Mouse (Mus musculus): ENCODE data around the gene Cntrob.

Cntrob gene

DNA sequence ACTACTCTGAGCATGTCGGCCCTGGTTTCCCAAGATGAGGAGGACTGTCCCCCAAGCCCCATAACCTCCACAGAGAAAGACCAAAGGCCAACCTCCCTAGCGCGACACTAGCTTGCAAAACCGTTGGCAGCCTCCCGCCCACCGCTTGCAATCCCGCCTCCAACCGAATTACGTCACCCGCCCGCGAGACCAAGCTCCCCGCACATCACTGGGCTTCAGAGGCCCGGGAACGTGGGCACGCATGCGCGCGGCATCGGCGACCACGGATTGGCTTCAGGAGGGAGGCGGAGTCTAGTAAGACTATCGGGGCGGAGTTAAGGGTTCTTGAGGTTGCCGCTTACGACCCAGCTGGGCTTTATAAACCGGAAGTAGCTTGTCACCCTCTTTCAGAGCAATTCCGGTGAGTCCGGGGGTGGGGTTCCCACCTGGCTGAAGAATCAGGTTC lies at the start of gene Cntrob, which contains the start of gene Trappc1:
Cntrob (minus strand) TSS at position 109 of the 445 bp plus-strand sequence.
Trappc1 (plus strand) TSS at position 314 of the 445 bp plus-strand sequence.
- peak; percentile 92 to 96 for DNase-seq (ENCODE audit: low spot score in 2 of 2)

DNA sequence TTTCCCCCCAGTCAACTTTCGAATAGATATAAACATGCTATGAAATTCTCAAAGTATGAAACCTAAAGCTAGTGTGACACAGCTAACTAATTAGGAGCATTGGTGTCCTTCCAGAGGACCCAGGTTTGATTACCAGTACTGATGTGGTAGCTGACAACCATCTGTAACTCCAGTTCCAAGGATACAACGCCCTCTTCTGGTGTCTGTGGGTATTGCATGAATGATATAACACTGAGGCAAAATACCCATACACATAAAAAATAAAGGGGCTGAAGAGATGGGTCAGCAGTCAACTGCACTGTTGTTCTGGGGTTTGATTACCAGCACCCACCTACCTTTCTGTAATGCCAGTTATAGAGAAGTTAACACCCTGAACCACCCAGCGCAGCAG lies 49.2 kb upstream of the Cntrob start:
- no peak for DNase-seq (ENCODE audit: low spot score in 2 of 2)

DNA sequence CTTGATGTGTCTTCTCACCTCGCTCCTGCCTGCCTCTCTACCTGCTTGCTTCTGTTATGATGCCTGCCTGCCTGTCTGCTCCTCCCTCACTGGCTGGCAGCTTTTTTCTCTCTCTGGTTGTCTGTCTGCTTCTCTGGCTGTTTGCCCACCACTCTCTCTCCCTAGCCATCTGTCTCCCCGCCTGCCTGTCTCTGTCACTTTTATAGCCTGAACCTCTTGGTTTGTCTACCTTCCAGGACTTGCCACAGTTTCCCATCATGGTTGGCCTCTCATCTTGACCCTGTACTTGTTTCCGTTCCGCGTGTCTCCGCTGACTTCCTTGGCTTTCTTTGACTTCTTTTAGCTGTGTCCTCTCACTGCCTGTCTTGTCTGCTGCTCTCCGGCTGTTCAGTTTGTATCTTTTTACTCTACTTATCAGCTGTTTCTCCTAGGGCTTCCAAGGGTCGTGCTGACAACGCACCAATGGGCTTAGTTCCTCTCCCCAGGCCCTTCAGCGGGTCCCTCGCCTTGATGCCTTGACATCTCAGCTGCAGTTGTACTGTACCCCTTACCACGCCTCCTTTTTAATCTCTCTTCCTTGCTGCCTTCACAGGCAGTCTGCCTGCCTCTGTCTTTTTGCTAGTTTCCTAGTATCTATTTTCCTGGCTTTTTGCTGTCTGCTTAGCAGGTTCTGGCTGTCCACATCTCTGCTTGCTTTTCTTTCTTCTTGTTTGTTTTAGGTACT lies 48.6 kb upstream of the Cntrob start:
- peak in 1 of 2 experiments; percentile 35 for DNase-seq (ENCODE audit: low spot score in 2 of 2)

DNA sequence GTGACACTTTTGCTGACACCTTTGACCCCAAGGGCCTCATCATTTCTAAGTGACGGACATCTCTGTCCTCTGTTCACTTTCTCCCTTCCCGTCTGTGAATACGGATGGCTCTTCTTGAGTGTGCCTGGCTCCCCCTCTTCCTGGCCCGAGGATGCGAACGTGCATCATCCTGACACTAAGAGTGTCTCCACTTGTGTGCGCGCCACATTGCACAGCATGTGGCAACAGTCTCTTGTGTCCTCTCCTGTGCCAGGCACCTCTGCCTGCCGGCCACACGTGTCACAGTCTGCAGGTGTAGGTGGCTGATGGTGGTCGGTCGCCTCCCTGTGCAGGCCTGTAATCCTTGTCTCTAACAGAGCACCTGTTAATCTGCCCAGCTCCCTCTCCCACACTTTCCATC lies 48.0 kb upstream of the Cntrob start:
- DNase-seq (ENCODE audit: low spot score in 2 of 2) = no peak

DNA sequence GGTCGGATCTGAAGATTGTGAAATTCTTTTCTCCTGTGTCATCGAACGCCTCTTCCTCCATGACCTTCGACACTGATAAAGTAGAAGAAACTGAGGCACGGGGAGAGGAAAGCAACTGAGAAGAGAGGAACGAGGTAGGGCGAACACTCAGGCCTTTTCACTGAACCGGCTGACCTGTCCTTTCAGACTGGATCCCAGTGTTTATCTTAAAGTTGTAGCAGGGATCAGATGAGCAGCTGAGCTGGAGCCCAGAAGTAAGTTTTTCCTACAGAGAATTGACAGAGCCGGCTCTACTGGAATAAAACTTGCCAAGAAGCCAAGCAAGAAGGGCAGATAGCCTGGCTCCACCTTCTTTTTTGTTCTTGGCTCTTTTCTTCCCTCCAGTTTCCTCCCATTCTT lies 47.2 kb upstream of the Cntrob start:
- DNase-seq (ENCODE audit: low spot score in 2 of 2) = no peak

DNA sequence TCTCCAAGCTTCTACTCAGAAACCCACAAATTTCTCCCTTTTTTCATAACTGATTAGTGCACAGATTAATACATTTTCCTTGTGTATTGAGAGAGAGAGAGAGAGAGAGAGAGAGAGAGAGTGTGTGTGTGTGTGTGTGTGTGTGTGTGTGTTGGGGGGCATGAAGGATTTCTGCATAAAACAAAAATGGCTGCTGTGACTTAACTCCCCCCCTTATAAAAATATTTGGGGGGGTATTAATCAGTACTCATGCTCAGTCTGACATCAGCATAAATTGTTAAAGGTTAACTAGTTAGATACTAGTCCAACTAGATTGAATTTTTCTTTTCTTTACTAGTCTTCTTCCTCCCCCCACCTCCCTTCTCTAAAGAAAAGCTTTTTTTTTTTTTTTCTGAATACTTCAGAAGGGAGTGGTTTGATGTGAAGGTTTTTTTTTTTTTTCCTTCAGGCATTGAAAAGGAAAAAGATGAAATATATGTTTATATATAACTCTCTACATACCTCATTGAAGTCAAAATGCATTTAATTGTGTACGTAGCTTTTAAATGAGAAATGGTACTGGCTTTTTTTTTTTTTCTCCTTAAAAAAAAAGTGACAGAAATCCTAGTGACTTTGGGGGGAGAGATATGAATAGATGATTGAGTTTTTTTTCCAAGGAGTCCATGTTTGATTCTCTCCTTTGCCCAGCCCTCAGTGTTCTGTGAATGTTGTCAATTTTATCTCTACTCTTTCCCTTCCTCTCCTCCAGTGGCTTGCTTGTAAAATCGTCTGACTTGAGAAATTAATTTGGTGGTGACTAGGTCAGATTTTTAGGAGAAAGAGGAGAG lies 46.6 kb upstream of the Cntrob start:
- no peak for DNase-seq (ENCODE audit: low spot score in 2 of 2)

GRCm38 (mm10) chr11:69369215-69369989 lies 45.8 kb upstream of the Cntrob start, which contains the start of gene Chd3:
Gene Chd3 (minus strand): TSS chr11:69369406.
- no peak for DNase-seq (ENCODE audit: low spot score in 2 of 2)

DNA sequence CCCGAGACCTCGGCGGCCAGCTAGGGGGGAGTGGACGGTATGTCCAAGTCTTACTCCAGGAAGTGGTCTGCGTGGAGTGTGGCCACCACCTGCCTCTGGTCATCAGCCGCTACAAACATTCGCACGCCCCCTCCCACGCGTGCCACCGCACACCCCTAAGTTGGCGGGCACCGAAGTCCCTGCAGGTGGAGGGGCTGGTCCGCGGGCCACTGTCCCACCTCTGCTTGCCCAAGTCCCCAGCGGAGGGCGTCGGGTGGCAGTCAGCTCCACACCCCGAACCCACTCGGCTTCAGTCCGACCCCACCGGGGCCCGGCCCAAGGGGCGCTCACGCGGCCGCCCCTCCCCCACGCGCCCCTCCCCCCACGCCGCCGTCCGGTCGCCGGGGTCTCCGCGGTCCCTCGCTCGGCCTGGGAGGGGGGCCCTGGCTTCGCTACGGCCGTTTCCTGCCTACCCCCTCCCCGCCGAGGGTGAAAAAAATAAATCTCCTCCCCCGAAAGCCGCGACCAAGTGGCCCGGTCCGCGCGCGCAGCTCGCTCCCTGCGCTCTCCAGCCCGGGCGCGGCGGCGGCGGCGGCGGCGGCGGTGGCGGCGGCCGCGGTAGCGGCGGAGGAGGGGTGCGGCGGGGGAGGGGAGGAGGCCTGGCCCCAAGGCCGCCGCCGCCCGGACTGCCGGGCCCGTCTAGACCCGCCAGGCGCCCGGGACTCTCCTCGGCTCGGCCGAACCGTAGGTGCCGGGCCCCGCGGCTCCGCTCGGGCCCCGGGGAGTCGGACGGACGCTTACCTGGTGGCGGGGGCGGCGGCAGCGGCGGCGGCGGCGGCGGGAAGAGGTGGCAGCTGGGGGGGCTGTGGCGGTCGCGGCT lies 45.0 kb upstream of the Cntrob start:
- peak in 1 of 2 experiments; percentile 38 for DNase-seq (ENCODE audit: low spot score in 2 of 2)

GRCm38 (mm10) chr11:69367616-69368355 lies 44.2 kb upstream of the Cntrob start:
- DNase-seq (ENCODE audit: low spot score in 2 of 2) = peak in 1 of 2 experiments; percentile 21

DNA sequence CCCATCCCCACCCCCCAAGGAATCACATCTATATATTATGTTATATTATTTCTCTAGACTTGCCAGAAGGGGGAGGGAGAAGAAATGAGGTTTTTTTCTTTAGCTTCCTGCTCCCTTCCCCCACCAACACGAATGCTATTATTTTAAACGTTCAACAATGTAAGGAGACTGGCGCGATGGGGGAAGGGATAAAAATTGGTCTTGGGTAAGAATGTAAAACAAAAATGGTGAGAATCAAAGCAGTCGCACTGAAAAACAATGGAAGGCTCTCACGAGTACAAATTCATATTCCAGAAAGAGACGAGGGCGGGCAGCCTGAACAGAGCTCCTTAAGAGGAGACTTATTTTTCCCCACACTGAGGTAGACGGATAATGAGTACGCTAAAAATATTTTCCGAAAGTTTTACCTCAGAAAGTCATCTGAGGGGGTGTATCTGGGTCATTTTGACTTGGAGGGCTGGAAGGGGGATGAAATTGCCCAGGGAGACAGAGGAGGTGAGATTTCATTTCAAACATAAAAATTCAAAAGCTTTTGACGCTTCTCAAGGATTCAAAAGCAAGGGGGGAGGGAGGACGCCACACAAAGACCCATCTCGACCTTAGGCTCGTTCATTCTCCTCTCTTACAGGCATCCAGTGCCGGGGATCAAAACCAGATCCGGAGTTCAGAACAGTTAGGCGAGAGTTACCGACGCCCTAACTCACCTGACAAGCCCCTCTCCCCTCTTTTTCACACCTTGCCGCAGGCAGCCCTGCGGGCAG lies 43.5 kb upstream of the Cntrob start:
- DNase-seq (ENCODE audit: low spot score in 2 of 2) = peak in 1 of 2 experiments; percentile 29

DNA sequence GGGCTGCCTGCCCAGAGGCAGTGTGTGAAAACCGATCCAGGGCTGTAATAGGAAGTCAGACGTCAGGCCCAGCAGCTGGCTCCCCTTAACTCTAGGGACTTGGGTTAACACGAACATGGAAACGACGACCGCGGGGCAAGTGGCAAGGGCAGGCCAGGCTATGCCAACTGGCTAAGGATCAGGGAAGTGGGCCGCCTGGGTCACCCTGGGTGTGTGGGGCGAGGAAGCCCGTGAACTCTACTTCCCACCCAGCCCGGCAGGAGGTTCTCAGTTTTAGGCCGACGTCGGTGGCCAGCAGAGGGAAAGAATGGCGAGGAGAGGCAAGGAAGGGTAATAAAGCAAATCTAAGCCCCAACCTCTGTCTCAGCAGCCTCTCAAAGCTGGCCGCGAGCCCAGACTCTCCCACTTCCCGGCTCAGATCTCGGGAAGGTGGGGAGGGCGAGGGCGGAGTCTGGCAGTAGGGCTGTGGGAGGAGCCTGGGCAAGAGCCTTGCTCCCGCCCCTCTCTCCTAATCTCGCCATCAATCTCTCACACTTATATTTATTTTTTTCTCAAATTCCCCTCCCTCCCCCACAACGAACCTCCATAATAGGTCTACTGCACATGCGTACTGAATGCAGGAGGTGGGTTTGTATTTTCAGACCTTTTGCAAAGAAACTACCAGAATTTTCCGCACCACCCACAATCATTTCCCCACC lies 42.7 kb upstream of the Cntrob start:
- DNase-seq (ENCODE audit: low spot score in 2 of 2) = peak; percentile 85 to 92

DNA sequence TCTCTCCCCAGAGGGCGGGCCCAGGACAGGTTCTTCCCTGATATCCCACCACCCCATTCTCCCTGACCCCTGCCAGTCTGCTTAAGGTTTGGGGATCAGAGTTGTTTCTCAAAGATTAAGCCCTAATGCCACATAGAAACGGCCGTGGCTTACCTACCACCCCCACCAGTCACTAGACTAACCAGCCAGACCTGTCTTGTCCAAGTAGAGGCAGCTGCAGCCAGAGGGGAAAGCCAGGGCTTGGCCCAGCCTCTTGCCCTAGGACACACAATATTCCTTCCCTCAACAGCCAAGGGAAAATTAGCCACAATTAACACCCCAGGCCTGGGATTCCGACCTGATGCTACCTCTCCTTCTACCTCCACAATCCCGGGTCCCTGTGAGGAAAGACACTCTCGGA lies 42.1 kb upstream of the Cntrob start:
- no peak for DNase-seq (ENCODE audit: low spot score in 2 of 2)

- peak; percentile 74 to 79 for DNase-seq (ENCODE audit: low spot score in 2 of 2)
Observed at GRCm38 (mm10) chr11:69364910-69365309, 41.3 kb upstream of the Cntrob start.

DNA sequence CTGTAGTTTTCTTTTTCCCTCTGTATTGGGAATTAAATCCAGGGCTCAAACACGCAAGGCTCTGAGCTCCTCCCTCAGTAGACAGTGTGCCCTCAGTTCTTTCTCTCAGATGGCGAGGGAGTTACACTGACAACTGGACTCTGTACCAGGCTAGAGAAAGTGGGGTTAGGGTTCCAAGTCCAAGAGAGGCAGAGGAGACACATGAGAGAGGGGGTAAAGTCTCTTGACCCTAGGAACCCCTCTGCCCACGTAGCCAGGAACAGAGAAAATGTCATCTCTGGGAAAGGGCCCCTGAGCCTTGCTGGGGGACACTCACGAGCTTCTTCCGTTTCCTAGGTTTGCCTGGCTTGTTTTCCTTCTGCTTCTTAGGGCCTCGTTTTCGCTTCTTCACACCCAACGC lies 40.8 kb upstream of the Cntrob start:
- no peak for DNase-seq (ENCODE audit: low spot score in 2 of 2)

DNA sequence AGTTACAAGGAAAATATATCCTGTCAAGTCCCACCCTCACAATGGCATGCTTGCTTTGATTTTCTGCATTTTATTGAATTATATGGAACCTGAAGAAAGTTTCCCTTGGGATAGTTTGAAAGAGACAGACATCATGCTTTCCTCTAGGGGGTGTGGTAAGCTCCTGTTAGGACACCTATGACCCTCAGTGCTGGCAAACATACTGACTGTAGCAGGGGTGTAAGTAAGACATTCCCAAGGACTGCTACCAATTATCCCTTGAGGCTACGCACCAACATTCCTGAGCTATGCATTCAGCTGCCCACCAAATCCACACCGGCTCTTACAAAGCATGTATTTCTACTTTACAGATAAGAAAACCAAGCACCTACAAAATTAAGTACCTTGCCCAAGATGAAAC lies 38.9 kb upstream of the Cntrob start:
- no peak for DNase-seq (ENCODE audit: low spot score in 2 of 2)

DNA sequence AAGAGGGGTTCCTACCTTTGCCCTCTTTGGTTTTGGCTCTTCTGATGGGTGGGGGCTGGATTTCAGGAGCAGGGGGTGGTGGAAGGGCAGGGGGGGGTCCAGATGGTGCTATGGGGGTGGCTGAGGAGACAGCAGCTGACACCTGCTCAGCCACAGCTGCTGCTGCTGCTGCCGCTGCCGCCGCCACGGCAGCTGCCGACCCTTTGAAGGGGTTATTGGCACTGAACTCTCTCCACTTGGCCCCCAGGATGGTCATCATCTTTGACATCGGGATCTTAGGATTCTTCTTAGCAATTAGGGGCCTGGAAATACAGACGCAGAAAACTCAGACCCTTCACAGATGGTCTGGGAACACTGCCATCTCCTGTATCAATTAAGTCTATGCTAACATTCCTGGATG lies 38.4 kb upstream of the Cntrob start:
- no peak for DNase-seq (ENCODE audit: low spot score in 2 of 2)

- DNase-seq (ENCODE audit: low spot score in 2 of 2) = no peak
Observed at GRCm38 (mm10) chr11:69357690-69358089, 34.1 kb upstream of the Cntrob start.

- DNase-seq (ENCODE audit: low spot score in 2 of 2) = no peak
Observed at GRCm38 (mm10) chr11:69356544-69356943, 33.0 kb upstream of the Cntrob start.

GRCm38 (mm10) chr11:69346441-69346840 lies 22.9 kb upstream of the Cntrob start:
- no peak for DNase-seq (ENCODE audit: low spot score in 2 of 2)

Measured in frontal cortex, postnatal 25 days (tissue).